Mouse (Mus musculus): ENCODE data around the gene Gm21887.
"Not testable (repeated sequence)": the region's sequence is repeated elsewhere in the genome, so short reads cannot be mapped to it uniquely, and the experiment has no call there.

GRCm38 (mm10) chrX:169983401-169984165 lies 25.9 kb upstream of the Gm21887 start:
- not testable (repeated sequence) for TF ChIP-seq MYC (IDR thresholded peaks at IDR 0.05; ENCODE audit: low read depth, low read length); POLR2A (IDR thresholded peaks at IDR 0.05; ENCODE audit: low read depth, low read length); USF1 (IDR thresholded peaks at IDR 0.05; ENCODE audit: low read depth, low read length); CHD1 (IDR thresholded peaks at IDR 0.05; ENCODE audit: low read depth, low read length); MXI1 (IDR thresholded peaks at IDR 0.05; ENCODE audit: low read depth, low read length); CTCF (conservative IDR thresholded peaks at IDR 0.05 in 1 of 2, IDR thresholded peaks at IDR 0.05 in 1 of 2; ENCODE audit: low read depth in 2 of 2, low read length in 2 of 2); MAX (IDR thresholded peaks at IDR 0.05; ENCODE audit: low read length); ETS1 (conservative IDR thresholded peaks at IDR 0.05; ENCODE audit: low read depth, low read length); ZNF384 (IDR thresholded peaks at IDR 0.05; ENCODE audit: low read depth, low read length); ZMIZ1 (IDR thresholded peaks at IDR 0.05; ENCODE audit: low read depth, low read length)
